Mouse (Mus musculus) embryonic facial prominence, embryonic 12.5 days (tissue): ENCODE results near the gene Ankdd1b. TPM values are rescaled to one million over a fixed set of nuclear protein-coding genes. Genes with fewer than 3 reads are reported as not detected.

Experiments
- ATAC-seq: fragments of 200-750 bp; cut with Nextera tagmentation; 2 replicates; pipeline ENCODE4 v1.8.0; 2017; ENCODE audit not compliant: insufficient number of reproducible peaks, insufficient read depth, low FRiP score, low TSS enrichment
- H3K27ac ChIP-seq: fragments of 300-500 bp; sonication (generic); 2 replicates; pipeline ENCODE4 v1.5.1; 2016; ENCODE audit warnings: mild to moderate bottlenecking
- H3K27me3 ChIP-seq: fragments of 300-500 bp; sonication (generic); 2 replicates; pipeline ENCODE4 v1.6.1; 2016; ENCODE audit warnings: mild to moderate bottlenecking, moderate library complexity
- H3K36me3 ChIP-seq: fragments of 300-500 bp; sonication (generic); 2 replicates; pipeline ENCODE4 v1.6.1; 2016; ENCODE audit warnings: mild to moderate bottlenecking
- H3K4me1 ChIP-seq: fragments of 300-500 bp; sonication (generic); 2 replicates; pipeline ENCODE4 v1.6.1; 2016
- H3K4me2 ChIP-seq: fragments of 300-500 bp; sonication (generic); replicated peaks from 2 replicates; pipeline ENCODE4 v1.6.1; 2016; ENCODE audit warnings: mild to moderate bottlenecking, moderate library complexity
- H3K4me3 ChIP-seq: fragments of 300-500 bp; sonication (generic); 2 replicates; pipeline ENCODE4 v1.5.1; 2016; ENCODE audit warnings: mild to moderate bottlenecking
- H3K9ac ChIP-seq: fragments of 300-500 bp; sonication (generic); 2 replicates; pipeline ENCODE4 v1.6.1; 2016; ENCODE audit warnings: mild to moderate bottlenecking, moderate library complexity
- H3K9me3 ChIP-seq: fragments of 300-500 bp; sonication (generic); 2 replicates; pipeline ENCODE4 v1.6.1; 2016; ENCODE audit warnings: mild to moderate bottlenecking, moderate library complexity
- WGBS: fragments of 180-500 bp; shearing (Covaris S2); methylation state at CpG from one replicate; pipeline ENCODE4 v1.1.7; 2016; 5-methylcytosine and 5-hydroxymethylcytosine counted together
- polyA plus RNA-seq: library from polyadenylated mRNA; unstranded; fragments of >200 nt; fragmentation: Nextera tagmentation; extraction: Ambion mirVana; gene quantifications from 2 replicates; pipeline ENCODE4 v1.2.1, GENCODE M21; 2016

Gene Ankdd1b
- polyA plus RNA-seq, 1 experiment from 2014 or later, result 0.09 TPM

DNA sequence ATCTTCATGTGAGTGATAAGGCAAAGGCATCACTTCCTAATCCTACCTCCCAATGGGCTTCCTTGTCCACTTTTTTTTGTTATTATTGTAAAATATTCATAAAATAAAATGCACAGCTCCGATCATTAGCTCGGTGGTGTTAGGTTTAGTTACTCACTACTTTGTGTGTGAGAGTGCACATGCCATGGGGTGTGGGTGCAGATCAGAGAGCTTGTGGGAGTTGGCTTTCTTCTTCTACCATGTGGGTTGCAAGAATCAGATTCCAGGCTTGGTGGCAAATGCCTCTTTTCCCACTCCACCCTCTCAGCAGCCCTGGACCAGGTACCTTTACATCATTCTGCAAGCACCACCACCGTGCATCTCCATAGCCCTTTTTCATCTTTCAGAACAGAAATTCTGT is 18.4 kb downstream of the Ankdd1b start:
- no peak overlapping the region for H3K9ac ChIP-seq
- no peak overlapping the region for H3K4me3 ChIP-seq
- whole genome bisulfite sequencing, result 88% methylated on average over 3 of the region's 3 CpGs
- H3K27ac ChIP-seq, result no peak overlapping the region
- H3K4me1 ChIP-seq, result no peaks in the 10 kb centered on the region
- no peaks in the 10 kb centered on the region for H3K36me3 ChIP-seq
- H3K9me3 ChIP-seq, result no peaks in the 10 kb centered on the region
- no peak for ATAC-seq
- H3K4me2 ChIP-seq, result no peak overlapping the region
- no peaks in the 10 kb centered on the region for H3K27me3 ChIP-seq

GRCm38 (mm10) chr13:96451386-96452140 is 19.4 kb downstream of the Ankdd1b start:
- Histone ChIP-seq H3K4me1 (no peaks in the 10 kb centered on the region), H3K36me3 (no peaks in the 10 kb centered on the region), H3K4me2 (no peak overlapping the region), H3K27ac (no peak overlapping the region), H3K9me3 (no peaks in the 10 kb centered on the region), H3K4me3 (no peak overlapping the region), H3K9ac (no peak overlapping the region), H3K27me3 (no peaks in the 10 kb centered on the region)
- no peak for ATAC-seq
- 89% methylated on average over 11 of the region's 11 CpGs for WGBS

DNA sequence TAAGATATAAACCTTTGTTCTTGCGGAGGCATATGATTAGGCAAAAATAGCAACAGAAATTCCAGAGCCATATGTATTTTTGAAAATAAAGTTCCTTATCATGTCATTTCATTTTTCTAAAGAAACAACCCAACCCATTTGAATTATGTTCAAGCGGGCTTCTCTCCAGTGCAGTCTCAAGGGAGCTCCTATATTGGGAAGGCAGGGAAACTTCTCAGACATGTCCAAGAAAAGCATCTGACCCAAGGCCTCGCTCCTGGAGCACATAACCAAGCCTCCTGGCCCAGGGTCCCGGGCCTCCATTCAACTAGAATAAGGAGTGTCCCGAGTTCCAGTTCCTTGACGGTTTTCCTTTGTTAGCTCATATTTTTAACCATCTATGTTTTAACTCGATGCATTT is 20.1 kb downstream of the Ankdd1b start:
- WGBS, result 88% methylated on average over 7 of the region's 7 CpGs
- H3K4me3 ChIP-seq, result no peak overlapping the region
- H3K9me3 ChIP-seq, result no peaks in the 10 kb centered on the region
- no peak overlapping the region for H3K4me2 ChIP-seq
- H3K9ac ChIP-seq, result no peak overlapping the region
- no peaks in the 10 kb centered on the region for H3K27me3 ChIP-seq
- ATAC-seq, result no peak
- H3K27ac ChIP-seq, result no peak overlapping the region
- H3K4me1 ChIP-seq, result no peaks in the 10 kb centered on the region
- H3K36me3 ChIP-seq, result no peaks in the 10 kb centered on the region

- ATAC-seq, result no peak
- H3K4me3 ChIP-seq, result no peak overlapping the region
- no peak overlapping the region for H3K9ac ChIP-seq
- no peaks in the 10 kb centered on the region for H3K4me1 ChIP-seq
- no peaks in the 10 kb centered on the region for H3K9me3 ChIP-seq
- no peak overlapping the region for H3K27ac ChIP-seq
- no peak overlapping the region for H3K4me2 ChIP-seq
- WGBS, result 84% methylated on average over 11 of the region's 11 CpGs
- no peaks in the 10 kb centered on the region for H3K36me3 ChIP-seq
- H3K27me3 ChIP-seq, result no peaks in the 10 kb centered on the region
These were observed 20.7 kb downstream of the Ankdd1b start for GRCm38 (mm10) chr13:96450205-96450856.

- Histone ChIP-seq H3K4me2 (no peak overlapping the region), H3K27me3 (no peaks in the 10 kb centered on the region), H3K4me1 (peaks cover 3% of the 10 kb centered on the region), H3K4me3 (no peak overlapping the region), H3K27ac (no peak overlapping the region), H3K36me3 (no peaks in the 10 kb centered on the region), H3K9me3 (no peaks in the 10 kb centered on the region), H3K9ac (no peak overlapping the region)
- WGBS, result 92% methylated on average over 4 of the region's 4 CpGs
- no peak for ATAC-seq
These were observed 30.6 kb downstream of the Ankdd1b start for GRCm38 (mm10) chr13:96440436-96440835.

GRCm38 (mm10) chr13:96436921-96437320 is 34.1 kb downstream of the Ankdd1b start:
- H3K27me3 ChIP-seq, result no peaks in the 10 kb centered on the region
- H3K4me1 ChIP-seq, result peaks cover 18% of the 10 kb centered on the region
- WGBS, result 91% methylated on average over 1 of the region's 1 CpGs
- no peak overlapping the region for H3K4me3 ChIP-seq
- no peaks in the 10 kb centered on the region for H3K9me3 ChIP-seq
- no peak overlapping the region for H3K4me2 ChIP-seq
- no peak overlapping the region for H3K27ac ChIP-seq
- ATAC-seq, result no peak
- H3K9ac ChIP-seq, result no peak overlapping the region
- no peaks in the 10 kb centered on the region for H3K36me3 ChIP-seq

DNA sequence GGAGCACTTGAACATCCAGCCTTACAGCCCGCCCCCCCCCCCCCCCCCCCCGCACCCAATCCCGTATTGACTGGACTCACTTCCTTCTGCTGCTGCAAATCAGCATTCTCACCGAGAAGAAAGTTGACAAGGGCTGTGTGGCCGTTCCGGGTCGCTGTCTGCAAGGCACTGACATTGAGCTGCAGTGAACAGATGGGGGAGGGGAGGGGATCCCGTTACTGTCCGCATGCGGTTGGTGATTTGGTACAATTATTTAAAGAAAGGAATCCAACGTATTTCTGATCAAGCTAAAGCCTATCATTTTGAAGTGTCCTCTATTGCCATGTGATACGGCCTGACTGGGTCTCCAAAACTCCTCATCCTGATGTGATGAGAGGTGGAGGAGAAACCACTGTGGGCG is 35.2 kb downstream of the Ankdd1b start:
- Histone ChIP-seq H3K9ac (no peak overlapping the region), H3K36me3 (no peaks in the 10 kb centered on the region), H3K4me1 (peaks cover 18% of the 10 kb centered on the region), H3K27me3 (no peaks in the 10 kb centered on the region), H3K9me3 (no peaks in the 10 kb centered on the region), H3K4me2 (no peak overlapping the region), H3K4me3 (no peak overlapping the region), H3K27ac (no peak overlapping the region)
- WGBS, result 26% methylated on average over 12 of the region's 13 CpGs
- no peak for ATAC-seq

GRCm38 (mm10) chr13:96434899-96435331 is 36.1 kb downstream of the Ankdd1b start:
- WGBS, result 39% methylated on average over 5 of the region's 5 CpGs
- ATAC-seq, result peak; percentile 71
- H3K4me2 ChIP-seq, result peak overlapping the region; percentile 19; the same call in 1 of the 2 replicates
- H3K4me3 ChIP-seq, result no peak overlapping the region
- H3K27me3 ChIP-seq, result no peaks in the 10 kb centered on the region
- no peaks in the 10 kb centered on the region for H3K36me3 ChIP-seq
- H3K27ac ChIP-seq, result peak overlapping the region; percentile 63
- H3K9me3 ChIP-seq, result no peaks in the 10 kb centered on the region
- H3K9ac ChIP-seq, result no peak overlapping the region
- peaks cover 18% of the 10 kb centered on the region for H3K4me1 ChIP-seq

- Histone ChIP-seq H3K27ac (no peak overlapping the region), H3K4me1 (peaks cover 18% of the 10 kb centered on the region), H3K9me3 (no peaks in the 10 kb centered on the region), H3K9ac (no peak overlapping the region), H3K36me3 (no peaks in the 10 kb centered on the region), H3K4me3 (no peak overlapping the region), H3K4me2 (no peak overlapping the region), H3K27me3 (no peaks in the 10 kb centered on the region)
- 70% methylated on average over 11 of the region's 11 CpGs for WGBS
- no peak for ATAC-seq
These were observed 37.3 kb downstream of the Ankdd1b start for GRCm38 (mm10) chr13:96433648-96434190.

GRCm38 (mm10) chr13:96433041-96433440 is 38.0 kb downstream of the Ankdd1b start:
- Histone ChIP-seq H3K9me3 (no peaks in the 10 kb centered on the region), H3K4me2 (no peak overlapping the region), H3K27ac (no peak overlapping the region), H3K36me3 (no peaks in the 10 kb centered on the region), H3K27me3 (no peaks in the 10 kb centered on the region), H3K4me1 (peaks cover 18% of the 10 kb centered on the region), H3K4me3 (no peak overlapping the region), H3K9ac (no peak overlapping the region)
- 83% methylated on average over 6 of the region's 6 CpGs for WGBS
- ATAC-seq, result no peak

DNA sequence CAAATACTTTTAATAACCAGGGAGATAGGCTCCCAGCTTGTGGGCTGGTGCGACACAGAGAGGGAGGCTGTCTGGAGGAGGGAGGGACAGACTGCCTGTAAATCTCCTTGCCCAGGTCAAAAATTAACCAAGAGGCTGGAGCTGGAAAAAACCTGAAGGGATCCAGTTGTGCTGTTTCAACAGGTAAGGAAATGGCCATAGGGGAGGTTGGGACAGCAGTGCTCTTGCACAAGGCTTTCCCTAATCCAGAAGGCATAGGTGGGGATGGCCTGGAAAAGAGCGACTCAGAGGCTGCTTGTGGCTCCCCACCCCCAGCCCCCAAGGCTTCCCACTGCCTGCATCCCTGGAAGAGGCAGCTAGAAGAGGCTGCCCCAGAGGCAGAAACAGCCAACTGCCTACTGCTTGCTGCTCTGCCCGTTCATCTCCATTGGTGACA is 38.6 kb downstream of the Ankdd1b start:
- ATAC-seq, result no peak
- H3K4me2 ChIP-seq, result no peak overlapping the region
- no peaks in the 10 kb centered on the region for H3K27me3 ChIP-seq
- no peaks in the 10 kb centered on the region for H3K36me3 ChIP-seq
- H3K9me3 ChIP-seq, result no peaks in the 10 kb centered on the region
- peaks cover 18% of the 10 kb centered on the region for H3K4me1 ChIP-seq
- no peak overlapping the region for H3K9ac ChIP-seq
- whole genome bisulfite sequencing, result 46% methylated on average over 3 of the region's 3 CpGs
- H3K4me3 ChIP-seq, result no peak overlapping the region
- no peak overlapping the region for H3K27ac ChIP-seq

DNA sequence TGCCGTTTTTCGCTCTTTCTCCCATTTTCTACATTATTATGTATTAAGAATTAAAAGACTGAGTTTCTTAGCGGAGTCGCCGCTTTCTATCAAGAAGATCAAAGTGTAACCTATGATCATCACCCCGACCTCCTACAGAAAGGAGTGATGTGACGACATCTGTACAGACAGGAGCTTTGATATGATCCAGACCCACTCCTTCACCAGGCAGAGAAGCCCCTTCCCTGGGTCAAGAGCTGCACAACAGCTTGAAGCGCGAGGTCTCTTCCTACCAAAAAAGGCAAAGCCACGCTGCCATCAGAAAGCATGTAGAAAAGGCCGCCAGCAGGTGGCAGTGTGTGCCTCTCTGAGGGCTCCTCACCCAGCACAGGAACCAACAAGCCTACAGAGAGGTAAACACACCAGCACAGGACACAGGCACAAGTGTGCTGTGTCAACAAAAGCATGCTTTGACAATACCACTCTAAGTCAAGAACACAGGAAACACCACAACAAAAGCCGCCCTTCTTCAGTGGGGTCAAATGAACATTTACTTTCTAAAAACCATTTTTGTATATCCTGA is 39.3 kb downstream of the Ankdd1b start:
- no peak overlapping the region for H3K27ac ChIP-seq
- H3K36me3 ChIP-seq, result no peaks in the 10 kb centered on the region
- no peak overlapping the region for H3K9ac ChIP-seq
- no peaks in the 10 kb centered on the region for H3K27me3 ChIP-seq
- 32% methylated on average over 12 of the region's 12 CpGs for WGBS
- H3K4me3 ChIP-seq, result no peak overlapping the region
- 0 out of 2 replicates have a peak, but pooled peaks have one; percentile 28 for ATAC-seq
- H3K4me1 ChIP-seq, result peaks cover 21% of the 10 kb centered on the region
- H3K9me3 ChIP-seq, result no peaks in the 10 kb centered on the region
- H3K4me2 ChIP-seq, result no peak overlapping the region
